Mouse (Mus musculus) lung, adult 2 months (tissue): ENCODE data around the gene Metap1d.

Experiments
- CTCF ChIP-seq: fragments of 200-500 bp; IDR thresholded peaks from 2 replicates; pipeline ENCODE4 v1.5.1; 2011; ENCODE audit warnings: mild to moderate bottlenecking, low read length, control low read depth; ENCODE audit not compliant: insufficient read depth
- POLR2A ChIP-seq: fragments of 200-500 bp; IDR thresholded peaks from 2 replicates; pipeline ENCODE4 v1.6.1; 2011; ENCODE audit warnings: low read depth, mild to moderate bottlenecking, control low read depth, low read length, borderline replicate concordance; ENCODE audit errors: extremely low read depth

GRCm38 (mm10) chr2:71547829-71548228 is 94.8 kb downstream of the Metap1d start:
- TF ChIP-seq POLR2A (no peak), CTCF (peak; percentile 88)
